Mouse (Mus musculus) mesoderm, embryonic 11.5 days (tissue): Measurements from ENCODE around the gene Clec16a.
A peak's percentile ranks its signal among the peaks of the same experiment; 100 is the strongest.

Experiments used
- DNase-seq: peaks from one replicate; pipeline ENCODE4 v3.0.0-alpha.2; 2012; ENCODE audit warnings: low read depth, low spot score

Clec16a gene

GRCm38 (mm10) chr16:10544995-10545622 is at the start of gene Clec16a:
Gene Clec16a, plus strand, starts transcription at chr16:10545339.
- DNase-seq, result peak; percentile 96

DNA sequence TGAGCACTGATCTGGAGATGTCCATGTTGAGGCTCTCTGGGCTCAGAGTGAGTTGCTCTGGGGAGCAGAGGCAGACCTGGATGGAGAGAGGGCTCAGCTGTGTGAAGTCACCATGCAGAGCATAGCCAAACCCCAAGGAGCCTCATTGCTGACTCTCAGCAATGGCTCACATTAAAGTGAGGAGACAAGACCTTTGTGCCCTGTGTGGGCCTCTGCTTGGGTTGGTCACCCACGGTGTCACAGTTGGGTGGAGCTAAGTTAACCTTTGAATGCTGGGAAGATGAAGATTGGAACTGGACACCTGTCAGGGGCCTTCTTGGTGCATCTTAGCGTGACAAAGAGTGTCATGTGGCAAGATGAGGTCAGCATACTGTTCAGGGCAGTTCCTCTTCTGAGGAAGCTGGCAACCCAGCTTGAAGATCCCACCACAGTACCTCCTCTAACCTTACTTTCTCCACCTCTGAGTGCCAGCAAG is 49.3 kb upstream of the Clec16a start:
- DNase-seq, result no peak

DNA sequence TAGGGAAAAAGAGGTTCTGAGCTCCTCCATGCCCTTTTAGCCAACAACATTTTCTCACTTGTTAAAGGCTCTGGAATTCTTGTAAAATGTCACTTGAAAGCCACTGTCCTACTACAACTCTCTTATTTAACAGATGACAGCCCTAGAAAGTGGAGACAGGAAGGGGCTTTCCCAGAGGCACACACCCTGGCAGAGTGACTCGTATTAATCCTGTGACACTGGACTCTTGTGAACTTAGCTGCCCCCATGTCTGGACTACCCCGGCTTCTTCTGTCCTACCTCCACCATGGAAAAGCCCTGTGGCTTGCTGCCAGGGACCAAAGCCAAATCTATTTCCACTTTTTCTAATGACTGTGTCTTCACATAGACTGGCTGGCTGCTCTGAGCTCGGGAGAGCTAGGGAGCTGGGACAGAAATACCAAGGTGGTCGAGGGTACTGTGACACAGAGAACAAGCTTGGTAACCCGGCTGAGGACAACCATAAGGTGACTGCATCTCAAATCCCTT is 47.0 kb upstream of the Clec16a start:
- no peak for DNase-seq

DNA sequence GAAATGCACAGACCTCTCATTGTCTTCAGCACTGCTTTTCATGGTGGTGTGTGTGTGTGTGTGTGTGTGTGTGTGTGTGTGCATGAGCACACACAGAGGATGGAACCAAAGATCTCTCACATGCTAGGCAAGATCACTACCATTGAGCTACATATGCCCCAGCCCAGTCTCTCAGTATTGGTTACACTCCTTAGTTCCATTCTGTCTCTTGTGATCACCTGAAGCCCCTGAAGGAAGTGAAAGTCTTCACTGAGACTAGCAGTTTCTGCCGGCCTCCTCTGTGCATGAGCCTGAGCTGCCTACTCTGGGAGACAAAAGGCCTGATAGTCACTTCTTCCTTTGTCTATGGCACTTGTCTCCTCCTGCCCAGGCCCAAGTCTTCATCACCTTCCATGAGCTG is 46.0 kb upstream of the Clec16a start:
- no peak for DNase-seq

GRCm38 (mm10) chr16:10501865-10502264 is 43.3 kb upstream of the Clec16a start:
- DNase-seq, result peak; percentile 86

DNA sequence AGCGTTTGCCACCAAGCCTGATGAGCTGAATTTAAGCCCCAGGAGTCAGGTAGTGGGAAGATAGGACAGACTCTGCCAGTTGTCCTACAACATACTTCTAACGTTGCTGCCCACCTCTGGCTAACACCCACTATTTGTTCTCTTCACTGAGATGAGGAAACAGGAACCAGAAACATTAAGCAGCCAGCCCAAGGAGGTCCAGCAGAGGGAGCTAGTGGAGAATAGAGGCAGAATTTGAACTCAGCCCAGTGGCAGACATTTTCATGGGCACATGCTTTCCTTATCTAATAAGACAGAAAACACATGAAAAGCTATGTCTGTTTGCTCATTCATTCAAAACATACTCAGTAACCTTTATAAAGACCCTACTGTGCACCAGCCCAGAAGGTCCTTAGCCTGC is 42.1 kb upstream of the Clec16a start:
- DNase-seq, result no peak

DNA sequence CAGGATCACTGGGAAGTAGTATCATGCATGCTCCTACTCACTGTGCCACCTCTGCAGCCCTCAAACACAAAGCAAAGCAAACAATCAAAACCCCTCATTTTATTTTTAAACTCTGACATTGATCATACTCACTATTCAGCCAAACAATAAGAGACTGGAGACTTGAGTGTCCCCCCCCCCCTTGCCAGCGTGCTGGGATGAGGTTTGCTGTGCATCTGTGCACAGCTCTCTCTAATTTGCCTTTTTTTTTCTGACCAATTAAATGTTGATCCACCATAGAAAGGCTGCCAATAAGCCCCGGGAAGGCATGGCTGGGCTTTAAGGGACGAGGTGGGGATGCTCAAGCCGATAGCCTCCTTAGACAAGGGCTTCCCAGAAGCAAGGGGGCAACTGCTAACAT is 37.7 kb upstream of the Clec16a start:
- no peak for DNase-seq

DNA sequence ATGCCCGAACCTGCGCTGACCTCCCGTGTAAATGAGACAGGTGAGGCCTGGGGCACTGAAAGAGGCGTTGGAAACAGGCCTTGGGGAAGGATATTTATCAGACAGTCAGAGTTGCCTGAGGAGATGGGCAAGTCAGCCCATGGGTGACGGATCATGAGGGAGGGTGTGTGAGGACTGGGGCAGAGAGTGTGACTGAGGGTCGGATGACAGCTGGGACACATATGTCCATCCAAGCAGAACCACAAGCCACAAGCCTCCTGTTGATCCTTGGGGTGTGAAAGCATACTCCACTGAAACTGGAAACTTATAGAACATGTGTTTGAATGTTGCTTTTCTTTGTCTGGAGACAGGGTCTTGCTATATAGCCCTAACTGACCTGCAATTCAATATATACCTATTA is 36.4 kb upstream of the Clec16a start:
- DNase-seq, result no peak

DNA sequence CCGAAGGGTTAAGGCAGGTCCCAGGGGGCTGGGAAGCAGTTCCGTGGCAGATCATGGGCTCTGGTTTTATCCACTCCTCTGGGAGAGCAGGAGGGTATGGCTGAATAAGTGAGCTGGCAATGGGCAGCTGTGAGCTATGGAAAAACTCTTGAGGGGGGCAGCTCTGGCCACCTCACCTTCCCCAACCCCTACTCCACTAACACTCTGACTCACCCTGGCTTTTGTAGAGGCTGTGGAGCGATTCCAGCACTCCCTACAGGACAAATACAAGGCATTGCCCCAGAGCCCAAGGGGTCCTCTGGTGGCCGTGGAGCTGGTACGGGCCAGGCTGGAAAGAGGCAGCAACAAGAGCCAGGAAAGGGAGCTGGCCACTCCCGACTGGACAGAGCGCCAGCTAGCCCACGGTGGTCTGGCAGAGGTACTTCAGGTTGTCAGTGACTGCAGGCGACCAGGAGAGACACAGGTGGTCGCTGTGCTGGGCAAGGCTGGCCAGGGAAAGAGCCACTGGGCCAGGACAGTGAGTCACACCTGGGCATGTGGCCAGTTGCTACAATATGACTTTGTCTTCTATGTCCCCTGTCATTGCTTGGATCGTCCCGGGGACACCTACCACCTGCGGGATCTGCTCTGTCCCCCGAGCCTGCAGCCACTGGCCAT is 34.5 kb upstream of the Clec16a start:
- DNase-seq, result no peak

GRCm38 (mm10) chr16:10511134-10511520 is 34.0 kb upstream of the Clec16a start:
- DNase-seq, result no peak

DNA sequence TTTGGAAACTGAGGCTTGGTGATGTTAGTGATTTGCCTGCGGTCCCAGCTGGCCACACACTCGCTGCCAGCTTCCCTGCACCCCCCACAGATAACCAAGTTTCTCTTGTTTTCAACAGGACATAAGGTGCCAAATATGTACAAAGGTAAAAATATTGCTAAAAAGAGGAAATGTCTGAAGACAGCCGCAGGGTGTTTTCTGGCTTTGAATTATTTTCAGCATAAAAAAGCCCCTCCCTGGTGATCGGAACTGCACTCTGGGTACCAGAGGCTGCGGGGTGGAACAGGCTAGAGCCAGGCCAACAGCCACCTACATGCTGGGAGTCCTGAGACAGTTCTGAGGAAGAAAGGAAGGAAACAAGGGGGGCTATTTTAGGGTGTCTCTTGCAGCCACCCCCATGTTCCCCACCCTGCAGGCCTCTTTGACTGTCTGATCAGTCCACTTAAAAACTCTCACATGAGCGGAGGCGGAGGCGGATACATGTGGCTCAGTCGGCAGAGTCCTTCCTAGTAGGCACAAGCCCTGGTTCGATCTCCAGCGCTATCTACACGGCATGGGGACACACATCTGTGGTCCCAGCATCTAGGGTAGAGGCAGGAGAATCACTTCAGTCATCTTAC is 29.1 kb upstream of the Clec16a start:
- DNase-seq, result no peak

- no peak for DNase-seq
These were observed 27.1 kb upstream of the Clec16a start for GRCm38 (mm10) chr16:10518030-10518429.

GRCm38 (mm10) chr16:10520908-10521614 is 24.1 kb upstream of the Clec16a start:
- DNase-seq, result peak; percentile 85

- peak; percentile 71 for DNase-seq
These were observed 22.3 kb upstream of the Clec16a start for GRCm38 (mm10) chr16:10522811-10523210.

GRCm38 (mm10) chr16:10523650-10524049 is 21.5 kb upstream of the Clec16a start:
- DNase-seq, result no peak

DNA sequence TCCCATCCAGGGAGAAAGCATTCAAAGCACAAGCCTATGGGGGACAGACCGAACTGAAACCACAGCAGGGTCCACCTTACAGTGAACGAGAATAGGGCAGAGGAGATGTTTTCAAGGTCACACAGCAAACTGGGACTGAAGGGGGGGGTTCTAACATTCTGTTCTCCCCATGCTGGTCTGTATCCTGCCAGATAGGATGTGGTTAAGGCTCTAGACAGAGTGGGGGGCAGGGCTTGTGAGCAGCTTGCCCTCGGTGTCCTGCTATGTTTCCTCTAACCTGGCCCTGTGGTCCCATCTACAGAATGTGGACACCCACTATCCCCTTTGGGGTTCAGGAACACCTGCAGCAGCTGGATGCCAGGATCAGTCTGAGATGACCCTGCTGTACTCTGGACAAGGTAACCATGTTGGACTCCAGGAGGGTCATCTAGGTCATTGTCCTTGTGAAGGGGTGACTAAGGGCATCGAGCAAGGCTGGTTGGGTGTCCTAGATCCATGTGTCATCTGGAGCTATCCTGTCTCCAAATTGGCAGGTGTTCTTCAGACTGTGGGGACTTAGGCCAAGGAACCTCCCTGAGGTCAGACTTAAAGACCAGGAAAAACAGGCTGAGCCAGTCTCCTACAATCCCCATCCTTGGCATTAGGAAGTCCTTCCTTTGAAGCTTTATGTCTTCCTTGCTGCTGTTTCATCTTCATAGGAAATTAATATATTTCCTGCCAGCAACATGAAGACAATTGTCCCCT is 20.1 kb upstream of the Clec16a start:
- DNase-seq, result no peak

DNA sequence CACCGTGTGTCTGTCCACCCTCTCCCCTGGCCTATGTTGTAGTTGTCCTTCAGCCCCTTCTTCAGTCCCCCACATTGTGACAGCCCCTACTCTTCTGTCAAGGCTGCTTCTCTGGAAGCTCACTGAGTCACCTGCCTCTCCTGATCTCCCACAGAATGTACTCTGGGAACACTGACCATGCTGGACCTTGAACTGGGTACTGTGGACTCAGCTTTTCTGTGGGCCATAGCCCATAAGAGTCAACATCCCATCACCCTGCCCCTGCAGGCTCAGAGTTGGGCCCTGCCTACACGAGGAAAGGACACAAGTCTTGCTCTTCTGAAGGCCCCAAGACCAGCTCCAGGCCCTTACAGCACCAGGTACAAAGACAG is 19.5 kb upstream of the Clec16a start:
- DNase-seq, result no peak

DNA sequence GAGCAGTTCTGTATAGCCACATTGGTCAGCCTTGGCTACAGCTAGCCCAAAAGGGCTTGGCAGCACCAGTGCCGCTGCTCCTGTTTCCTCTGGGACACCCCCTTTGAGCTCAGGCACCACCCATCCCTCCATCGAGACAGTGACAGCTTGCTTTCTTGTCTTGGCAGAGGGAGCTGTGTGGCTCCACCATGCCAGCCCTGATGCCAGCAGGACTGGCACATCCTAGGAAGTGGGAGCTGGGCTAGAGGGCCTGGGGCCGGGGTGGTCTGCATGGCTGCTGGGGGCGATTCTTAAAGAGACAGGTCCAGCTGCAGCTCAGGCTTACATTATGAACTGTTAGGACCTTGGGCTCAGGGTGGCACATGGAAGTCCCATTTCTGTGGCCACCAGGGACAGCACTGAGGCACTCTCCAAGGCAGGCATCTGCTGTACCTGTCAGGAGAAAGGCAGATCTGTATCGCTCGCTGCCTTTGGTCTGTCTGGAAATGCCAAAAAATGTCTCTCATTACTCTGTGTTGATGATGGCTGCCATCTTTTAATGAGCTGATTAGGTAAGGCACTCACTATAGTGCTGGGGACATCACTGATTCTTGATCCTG is 18.0 kb upstream of the Clec16a start:
- DNase-seq, result no peak

GRCm38 (mm10) chr16:10528382-10528781 is 16.8 kb upstream of the Clec16a start:
- DNase-seq, result no peak

DNA sequence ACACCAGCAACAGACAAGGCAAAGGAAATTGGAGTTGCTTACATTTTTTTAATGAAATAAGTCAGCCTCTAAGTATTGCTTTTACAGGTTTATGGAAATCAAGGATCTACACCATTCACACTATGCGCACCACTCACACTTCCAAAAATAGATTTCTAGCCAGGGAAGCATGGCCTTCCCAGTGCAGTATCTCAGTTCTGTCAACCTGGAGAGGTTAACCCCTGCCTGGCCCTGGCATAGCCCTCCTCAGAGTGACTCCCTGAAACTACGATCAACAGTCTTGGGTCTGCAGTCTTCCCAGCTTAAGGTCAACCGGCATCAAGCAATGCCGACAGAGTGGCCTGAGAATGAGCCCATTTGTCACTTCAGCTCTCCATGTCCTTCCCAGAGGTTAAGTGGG is 15.0 kb upstream of the Clec16a start:
- DNase-seq, result no peak

- no peak for DNase-seq
These were observed 11.4 kb upstream of the Clec16a start for GRCm38 (mm10) chr16:10533781-10534180.
